Mouse (Mus musculus): ENCODE measurements at regions not wholly inside any gene's neighbourhood (a gene's known extent, or its start where the extent isn't known, plus 50 kb on each side); places are given as distances from the start of the nearest gene placed in this dataset.

DNA sequence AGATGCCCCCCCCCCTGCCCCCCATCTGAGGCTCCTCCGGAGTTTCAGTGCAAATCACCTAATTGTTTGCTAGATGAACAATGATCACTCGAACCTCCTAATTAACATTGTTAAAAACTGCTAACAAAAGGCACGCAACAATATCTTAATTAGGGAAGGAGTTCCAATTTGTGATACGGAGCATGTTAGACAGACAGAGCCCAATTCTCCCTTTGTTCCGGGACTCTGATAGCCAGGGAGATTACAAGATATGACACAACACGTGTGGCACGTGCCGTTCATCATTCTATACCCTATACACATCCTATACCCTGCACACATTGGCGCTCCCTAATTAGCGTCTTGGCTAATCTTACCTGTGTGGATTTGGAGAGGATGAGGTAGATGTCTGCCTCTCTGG lies 237.5 kb downstream of the Cd83 start:
- H3K27ac ChIP-seq (replicated peaks): no peak overlapping the region
- no peaks in the 10 kb centered on the region for H3K9me3 ChIP-seq (ENCODE audit: control insufficient read depth, low read length)
- no peak overlapping the region for H3K4me2 ChIP-seq (replicated peaks; ENCODE audit: low read depth)
- ATAC-seq (ENCODE audit: low FRiP score, low TSS enrichment) (no peak), DNase-seq (ENCODE audit: low spot score) (no peak)
- no peak overlapping the region for H3K4me3 ChIP-seq (ENCODE audit: low read depth, low read length)
- WGBS: 78% methylated on average over 10 of the region's 10 CpGs
- TF ChIP-seq CTCF (IDR thresholded peaks at IDR 0.05; ENCODE audit: low read depth) (no peak), EP300 (optimal IDR thresholded peaks at IDR 0.05) (no peak)
- no peaks in the 10 kb centered on the region for H3K36me3 ChIP-seq (ENCODE audit: control insufficient read depth, insufficient read depth, low read length)
- no peak overlapping the region for H3K9ac ChIP-seq (ENCODE audit: low read length)
- 0 out of 2 replicates have a peak, but pooled peaks cover 3% of the 10 kb centered on the region for H3K4me1 ChIP-seq (replicated peaks; ENCODE audit: control insufficient read depth, insufficient read depth)
- H3K27me3 ChIP-seq (ENCODE audit: control insufficient read depth, insufficient read depth, low read length): no peaks in the 10 kb centered on the region

DNA sequence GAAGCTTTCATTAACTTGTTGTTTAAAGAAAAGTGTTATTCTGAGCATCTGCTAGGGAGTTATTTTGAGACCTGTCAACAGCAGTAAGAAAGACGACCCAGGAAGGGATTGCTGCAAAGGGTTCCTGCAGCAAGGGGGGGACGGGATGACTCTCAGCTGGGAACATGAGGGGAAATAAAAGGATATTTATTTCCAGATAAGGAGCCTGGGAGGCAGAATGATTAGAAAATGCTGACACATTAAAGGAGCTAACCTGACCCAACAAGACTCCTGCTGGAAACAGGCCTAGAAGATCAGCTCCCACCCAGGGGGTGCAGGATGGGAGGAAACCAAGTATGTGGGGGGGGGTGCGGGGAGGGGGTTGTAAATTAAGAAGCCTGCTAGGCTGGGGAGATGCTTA lies 240.0 kb downstream of the Cd83 start:
- ATAC-seq (ENCODE audit: low FRiP score, low TSS enrichment): no peak
- Histone ChIP-seq H3K9ac (ENCODE audit: low read length) (no peak overlapping the region), H3K4me1 (replicated peaks; ENCODE audit: control insufficient read depth, insufficient read depth) (no peaks in the 10 kb centered on the region), H3K9me3 (ENCODE audit: control insufficient read depth, low read length) (no peaks in the 10 kb centered on the region), H3K4me3 (ENCODE audit: low read depth, low read length) (no peak overlapping the region), H3K27me3 (ENCODE audit: control insufficient read depth, insufficient read depth, low read length) (no peaks in the 10 kb centered on the region), H3K27ac (replicated peaks) (no peak overlapping the region), H3K36me3 (ENCODE audit: control insufficient read depth, insufficient read depth, low read length) (no peaks in the 10 kb centered on the region), H3K4me2 (replicated peaks; ENCODE audit: low read depth) (no peak overlapping the region)
- no peak for DNase-seq (ENCODE audit: low spot score)
- whole genome bisulfite sequencing: 42% methylated on average over 3 of the region's 3 CpGs
- TF ChIP-seq CTCF (IDR thresholded peaks at IDR 0.05; ENCODE audit: low read depth) (no peak), EP300 (optimal IDR thresholded peaks at IDR 0.05) (no peak)

DNA sequence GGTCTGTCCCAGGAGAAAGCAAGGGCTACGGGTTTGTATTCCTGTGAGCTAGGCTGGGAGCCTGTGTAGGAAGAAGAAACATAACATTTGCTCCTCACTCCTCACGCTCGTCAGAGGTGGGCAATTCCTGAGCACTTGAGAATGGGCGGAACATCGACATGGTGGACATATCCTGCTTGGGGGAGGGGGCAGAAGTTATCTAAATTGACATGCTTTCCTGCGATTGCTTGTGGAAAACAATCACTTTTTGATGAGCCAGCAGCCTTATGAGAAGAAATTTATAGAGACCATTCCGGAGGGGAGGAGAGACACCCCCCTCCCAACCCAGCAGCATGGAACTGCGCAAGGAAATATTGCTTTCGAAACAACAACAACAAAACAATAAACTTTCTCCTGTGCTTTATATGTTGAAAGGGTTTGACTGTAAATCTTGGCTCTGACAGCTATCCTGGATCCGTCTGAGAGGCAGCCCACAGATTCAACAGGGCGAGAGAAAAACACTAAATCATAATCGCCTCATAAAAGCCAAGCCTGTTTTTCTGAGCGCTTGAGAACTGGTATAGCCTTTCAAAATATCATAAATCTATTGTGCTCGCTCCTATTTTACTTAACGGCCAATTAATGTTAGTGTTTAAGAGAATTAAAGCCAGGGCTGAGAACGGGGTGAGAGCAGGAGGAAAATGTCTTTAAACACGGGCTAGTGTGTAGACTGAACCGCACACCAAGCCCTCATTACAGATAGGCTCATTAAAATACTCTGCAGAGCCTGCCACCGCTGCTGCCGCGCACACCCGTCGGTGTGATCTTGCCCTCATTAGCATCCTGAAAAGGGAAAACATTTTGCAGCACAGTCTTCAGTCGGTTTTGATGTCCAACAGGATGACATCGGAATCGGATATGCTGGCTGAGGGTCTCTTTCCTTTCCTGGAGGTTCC lies 242.0 kb downstream of the Cd83 start:
- Histone ChIP-seq H3K36me3 (ENCODE audit: control insufficient read depth, insufficient read depth, low read length) (no peaks in the 10 kb centered on the region), H3K9ac (ENCODE audit: low read length) (no peak overlapping the region), H3K27me3 (ENCODE audit: control insufficient read depth, insufficient read depth, low read length) (no peaks in the 10 kb centered on the region), H3K9me3 (ENCODE audit: control insufficient read depth, low read length) (no peaks in the 10 kb centered on the region), H3K4me3 (ENCODE audit: low read depth, low read length) (no peak overlapping the region), H3K4me1 (replicated peaks; ENCODE audit: control insufficient read depth, insufficient read depth) (no peaks in the 10 kb centered on the region), H3K27ac (replicated peaks) (no peak overlapping the region), H3K4me2 (replicated peaks; ENCODE audit: low read depth) (0 out of 2 replicates have a peak overlapping the region, but pooled peaks have one; percentile 19)
- ATAC-seq (ENCODE audit: low FRiP score, low TSS enrichment): no peak
- TF ChIP-seq CTCF (IDR thresholded peaks at IDR 0.05; ENCODE audit: low read depth) (no peak), EP300 (optimal IDR thresholded peaks at IDR 0.05) (no peak)
- no peak for DNase-seq (ENCODE audit: low spot score)
- WGBS: 46% methylated on average over 26 of the region's 26 CpGs

DNA sequence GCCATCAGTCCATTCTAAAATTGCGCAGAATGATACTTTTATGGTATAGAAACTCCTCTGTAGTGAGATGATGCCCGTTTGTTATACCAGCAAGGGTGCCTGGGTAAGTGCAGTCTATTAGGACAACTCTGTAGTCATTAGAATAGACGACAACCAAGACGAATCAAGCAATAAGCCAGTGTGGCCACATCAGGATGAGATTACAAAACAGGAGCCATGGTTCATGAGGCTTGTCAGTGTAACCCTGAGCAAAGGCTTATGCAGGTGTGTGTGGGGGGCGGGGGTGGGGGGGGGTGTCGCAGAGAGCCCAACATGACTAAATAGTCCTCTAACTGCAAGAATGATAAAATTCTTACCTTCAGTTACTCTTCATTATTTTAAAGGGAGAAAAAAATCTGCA lies 243.5 kb downstream of the Cd83 start:
- no peaks in the 10 kb centered on the region for H3K4me1 ChIP-seq (replicated peaks; ENCODE audit: control insufficient read depth, insufficient read depth)
- no peaks in the 10 kb centered on the region for H3K36me3 ChIP-seq (ENCODE audit: control insufficient read depth, insufficient read depth, low read length)
- ATAC-seq (ENCODE audit: low FRiP score, low TSS enrichment) (no peak), DNase-seq (ENCODE audit: low spot score) (no peak)
- H3K9ac ChIP-seq (ENCODE audit: low read length): no peak overlapping the region
- WGBS: 93% methylated on average over 6 of the region's 6 CpGs
- H3K4me2 ChIP-seq (replicated peaks; ENCODE audit: low read depth): no peak overlapping the region
- TF ChIP-seq EP300 (optimal IDR thresholded peaks at IDR 0.05) (no peak), CTCF (IDR thresholded peaks at IDR 0.05; ENCODE audit: low read depth) (no peak)
- H3K9me3 ChIP-seq (ENCODE audit: control insufficient read depth, low read length): no peaks in the 10 kb centered on the region
- H3K27me3 ChIP-seq (ENCODE audit: control insufficient read depth, insufficient read depth, low read length): no peaks in the 10 kb centered on the region
- no peak overlapping the region for H3K27ac ChIP-seq (replicated peaks)
- no peak overlapping the region for H3K4me3 ChIP-seq (ENCODE audit: low read depth, low read length)

DNA sequence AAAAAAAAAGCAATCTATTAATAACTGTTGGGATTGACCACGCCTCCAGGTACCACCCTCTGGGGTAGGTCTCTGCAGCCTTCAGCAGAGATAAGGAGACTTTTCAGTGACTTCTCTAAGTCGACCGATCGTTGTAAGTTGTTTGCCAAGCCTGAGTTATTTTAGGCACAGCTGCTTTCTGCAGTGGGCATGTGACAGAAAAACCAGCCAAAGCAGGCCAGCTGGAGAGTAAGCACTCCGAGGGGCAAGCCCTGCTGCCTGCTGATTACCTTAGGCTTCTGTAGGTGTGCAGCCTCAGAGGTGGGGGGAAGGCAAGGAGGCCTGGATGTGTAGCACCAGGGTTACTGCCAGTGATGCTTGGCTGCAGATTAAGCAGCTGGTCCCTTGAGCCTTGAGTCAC lies 246.0 kb downstream of the Cd83 start:
- H3K4me3 ChIP-seq (ENCODE audit: low read depth, low read length): no peak overlapping the region
- no peaks in the 10 kb centered on the region for H3K4me1 ChIP-seq (replicated peaks; ENCODE audit: control insufficient read depth, insufficient read depth)
- no peaks in the 10 kb centered on the region for H3K9me3 ChIP-seq (ENCODE audit: control insufficient read depth, low read length)
- H3K27me3 ChIP-seq (ENCODE audit: control insufficient read depth, insufficient read depth, low read length): no peaks in the 10 kb centered on the region
- H3K9ac ChIP-seq (ENCODE audit: low read length): no peak overlapping the region
- TF ChIP-seq CTCF (IDR thresholded peaks at IDR 0.05; ENCODE audit: low read depth): no peak
- 38% methylated on average over 5 of the region's 5 CpGs for WGBS
- peak; percentile 78 for ATAC-seq (ENCODE audit: low FRiP score, low TSS enrichment)
- peak; percentile 39 for DNase-seq (ENCODE audit: low spot score)
- H3K27ac ChIP-seq (replicated peaks): no peak overlapping the region
- no peak overlapping the region for H3K4me2 ChIP-seq (replicated peaks; ENCODE audit: low read depth)
- no peaks in the 10 kb centered on the region for H3K36me3 ChIP-seq (ENCODE audit: control insufficient read depth, insufficient read depth, low read length)

DNA sequence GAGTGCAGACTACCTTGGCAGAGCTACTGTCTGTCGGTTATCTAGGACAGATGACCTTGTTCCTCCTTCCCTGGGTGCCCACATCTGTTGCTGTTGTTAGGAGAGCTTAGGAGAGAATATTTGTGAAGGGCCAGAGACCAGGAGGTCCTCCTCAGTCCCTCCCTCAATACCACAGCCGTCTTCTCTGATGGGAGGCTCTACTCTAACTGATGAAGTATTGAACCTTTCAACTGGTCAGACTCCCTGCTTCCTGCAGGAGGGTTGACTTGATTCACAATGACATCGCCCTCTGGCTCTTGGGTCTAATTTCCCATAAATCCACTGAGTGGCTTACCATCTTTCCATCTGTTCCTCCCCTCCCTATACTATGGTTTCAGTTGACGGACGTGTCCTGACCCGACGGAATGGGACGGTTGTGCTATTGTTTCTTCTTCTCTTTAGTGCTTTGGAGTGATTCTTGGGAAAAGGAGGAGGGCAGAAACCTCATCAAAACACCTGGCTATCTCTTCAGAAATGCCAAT lies 253.3 kb downstream of the Cd83 start:
- H3K36me3 ChIP-seq (ENCODE audit: control insufficient read depth, insufficient read depth, low read length): no peaks in the 10 kb centered on the region
- TF ChIP-seq EP300 (optimal IDR thresholded peaks at IDR 0.05) (no peak), CTCF (IDR thresholded peaks at IDR 0.05; ENCODE audit: low read depth) (no peak)
- no peak for ATAC-seq (ENCODE audit: low FRiP score, low TSS enrichment)
- H3K9ac ChIP-seq (ENCODE audit: low read length): no peak overlapping the region
- DNase-seq (ENCODE audit: low spot score): no peak
- no peaks in the 10 kb centered on the region for H3K27me3 ChIP-seq (ENCODE audit: control insufficient read depth, insufficient read depth, low read length)
- no peak overlapping the region for H3K4me3 ChIP-seq (ENCODE audit: low read depth, low read length)
- H3K4me1 ChIP-seq (replicated peaks; ENCODE audit: control insufficient read depth, insufficient read depth): no peaks in the 10 kb centered on the region
- no peaks in the 10 kb centered on the region for H3K9me3 ChIP-seq (ENCODE audit: control insufficient read depth, low read length)
- no peak overlapping the region for H3K4me2 ChIP-seq (replicated peaks; ENCODE audit: low read depth)
- WGBS: 83% methylated on average over 8 of the region's 8 CpGs
- no peak overlapping the region for H3K27ac ChIP-seq (replicated peaks)

All from stomach, postnatal 0 days (tissue).